Mouse (Mus musculus) layer of hippocampus, postnatal 10 days (tissue): ENCODE measurements around the gene Kctd6. TPM values are rescaled to one million over a fixed set of nuclear protein-coding genes. Genes with fewer than 3 reads are reported as not detected.

Source experiments
- DNase-seq, 2 experiments: peaks; one replicate each; pipeline ENCODE4 v3.0.0; 2021; ENCODE audit warnings: low spot score in 2 of 2
- long read RNA-seq: library from polyadenylated mRNA; stranded (forward); transcript quantifications from one replicate; pipeline ENCODE4 v2.0.0, GENCODE M21; 2023
- total RNA-seq, 2 experiments: library from RNA; stranded (reverse); gene quantifications; 2 replicates each; pipeline ENCODE4 v1.2.3; 2021

Kctd6 gene
- 10 to 100 TPM; 33.4 to 36.3 TPM for total RNA-seq
- long read RNA-seq, transcript Kctd6-201 (3 exons, 1,650 nt), result major isoform, 34 of 39 reads
- long read RNA-seq, partial matches to known transcripts, result 0 of 39 reads
- long read RNA-seq, other reads (novel, unspliced or antisense), result 4 of 39 reads

DNA sequence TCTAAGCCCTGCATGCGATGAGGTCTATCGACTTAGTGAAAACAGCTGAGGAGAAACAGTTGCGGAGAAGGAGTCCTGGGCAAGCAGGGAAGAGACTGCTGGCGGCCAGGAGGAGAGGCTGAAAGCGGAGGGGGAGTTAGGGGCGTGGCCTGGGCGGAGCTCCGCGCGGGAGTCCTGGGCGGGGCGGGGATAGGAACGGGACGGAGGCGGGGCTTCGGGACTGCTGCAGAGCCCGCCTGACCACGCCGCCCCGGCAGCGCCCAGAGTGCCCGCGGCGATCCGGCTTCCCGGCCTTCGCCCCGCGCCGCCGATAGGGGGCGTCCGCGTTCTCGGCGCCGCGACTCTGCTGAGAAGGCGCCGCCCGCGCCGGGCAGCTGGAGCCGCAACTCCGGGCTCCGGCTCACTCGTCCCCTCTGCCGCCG is at the start of gene Kctd6:
Gene Kctd6 (plus strand): TSS at position 338 of the 422 bp plus-strand sequence.
- DNase-seq, result peak; percentile 97 to 98

DNA sequence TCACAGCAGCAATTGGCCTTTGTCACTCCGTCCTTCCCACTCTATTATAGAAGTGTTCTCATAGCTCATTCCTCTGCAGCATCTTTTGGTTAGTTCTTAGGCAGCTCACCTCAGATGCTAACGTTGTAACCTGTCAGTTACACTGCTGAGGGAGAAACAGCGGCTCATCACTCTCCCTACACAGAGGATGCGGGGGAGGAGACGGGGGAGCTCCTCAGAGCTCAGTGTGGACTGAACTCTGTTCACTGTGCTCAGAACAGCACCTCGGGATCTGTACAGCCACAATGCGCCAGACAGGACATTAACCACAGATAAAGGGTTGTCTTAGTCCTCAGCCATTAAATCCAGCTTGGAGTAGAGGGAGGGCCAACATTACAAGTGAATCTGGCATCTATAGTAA is 49.5 kb upstream of the Kctd6 start:
- DNase-seq, result no peak

DNA sequence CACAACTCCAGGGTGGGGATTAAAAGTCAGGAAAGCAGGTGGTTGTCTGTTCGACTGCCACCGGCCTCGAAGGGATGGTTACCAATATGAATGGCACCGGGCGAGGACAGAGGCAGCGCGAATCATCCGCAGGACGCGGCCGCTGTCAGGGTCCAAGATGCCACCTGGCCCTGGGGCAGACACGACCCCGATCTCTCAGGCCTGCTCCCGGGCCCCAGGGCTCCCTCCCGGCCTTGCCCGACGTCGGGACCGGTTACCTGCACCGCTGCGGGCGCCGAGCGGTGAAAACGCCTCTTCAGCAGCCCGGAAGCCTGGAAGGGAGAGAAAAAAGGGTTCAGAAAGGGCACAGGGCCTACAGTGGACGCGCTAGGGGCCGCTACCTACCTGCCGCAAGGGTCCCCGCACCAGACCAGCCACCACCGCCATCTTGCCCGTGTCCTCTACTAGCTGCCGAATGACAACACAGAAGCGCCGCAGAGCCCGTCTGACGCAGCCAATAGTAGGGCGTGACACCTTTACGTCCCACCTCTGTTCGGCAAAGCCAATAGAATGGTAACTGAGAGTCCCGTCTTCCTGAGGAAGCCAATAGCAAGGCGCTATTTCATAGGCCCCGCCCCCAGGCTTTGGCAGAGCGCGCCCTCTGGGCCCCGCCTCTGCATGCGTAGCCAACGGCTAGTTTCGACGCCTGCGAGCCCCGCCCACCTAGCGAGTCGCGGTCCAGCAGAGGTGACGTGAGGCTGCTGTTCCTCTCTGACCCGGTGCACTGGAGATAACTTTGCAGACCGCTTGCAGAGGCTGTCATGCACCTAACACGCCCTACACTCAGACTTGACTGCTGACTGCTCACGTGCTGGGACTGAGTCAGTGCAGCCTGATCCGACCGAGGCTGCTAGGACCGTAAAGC is 41.2 kb upstream of the Kctd6 start, which contains the start of gene Pdhb:
Gene Pdhb (minus strand): TSS at position 519 of the 904 bp plus-strand sequence.
- DNase-seq, result peak; percentile 98 to 99

DNA sequence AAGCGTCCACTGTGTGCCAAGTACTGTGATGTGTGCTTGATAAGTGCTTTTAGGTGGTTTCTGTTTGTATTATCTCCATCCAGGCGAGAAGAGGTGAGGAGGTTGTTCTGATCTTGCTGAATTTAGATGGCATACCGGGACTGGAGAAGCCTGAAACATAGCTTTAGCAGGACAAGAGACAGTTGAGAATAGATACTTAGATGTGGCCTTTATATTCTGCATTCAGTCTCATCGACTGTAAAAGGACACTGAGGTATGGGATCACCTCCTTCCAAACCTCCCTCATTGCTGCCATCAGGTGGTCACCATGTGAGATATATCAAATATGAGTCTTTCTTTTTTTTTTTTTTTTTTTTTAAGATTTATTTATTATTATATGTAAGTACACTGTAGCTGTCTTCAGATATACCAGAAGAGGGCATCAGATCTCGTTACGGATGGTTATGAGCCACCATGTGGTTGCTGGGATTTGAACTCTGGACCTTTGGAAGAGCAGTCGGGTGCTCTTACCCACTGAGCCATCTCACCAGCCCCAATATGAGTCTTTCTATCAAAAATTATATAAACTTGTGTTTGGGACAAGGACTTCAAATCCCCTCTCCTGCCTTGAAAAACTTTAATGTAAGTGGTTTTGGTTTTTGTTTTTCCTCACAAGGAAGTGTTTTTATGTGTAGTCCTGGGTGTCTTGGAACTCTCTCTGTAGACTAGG is 40.2 kb upstream of the Kctd6 start:
- peak in 1 of 2 experiments; percentile 26 for DNase-seq

DNA sequence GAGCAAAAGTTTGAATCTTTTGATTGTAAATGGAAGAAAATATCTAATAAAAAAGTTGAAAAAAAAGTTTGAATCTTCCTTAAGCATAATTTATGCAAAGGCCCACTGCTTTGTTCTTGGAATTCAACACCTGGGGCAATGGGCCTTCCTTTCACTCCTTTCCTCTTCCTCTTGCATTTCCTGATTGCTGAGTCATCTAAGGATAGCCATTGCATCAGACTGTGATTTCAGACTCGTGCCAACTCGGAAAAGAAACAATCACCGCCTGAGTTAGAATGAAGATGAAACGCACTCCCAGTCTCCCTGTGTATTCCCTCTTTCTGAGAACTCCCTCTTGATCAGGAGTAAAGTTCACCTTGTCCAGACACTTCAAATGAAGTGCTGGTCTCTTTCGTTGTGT is 39.3 kb upstream of the Kctd6 start:
- DNase-seq, result no peak

DNA sequence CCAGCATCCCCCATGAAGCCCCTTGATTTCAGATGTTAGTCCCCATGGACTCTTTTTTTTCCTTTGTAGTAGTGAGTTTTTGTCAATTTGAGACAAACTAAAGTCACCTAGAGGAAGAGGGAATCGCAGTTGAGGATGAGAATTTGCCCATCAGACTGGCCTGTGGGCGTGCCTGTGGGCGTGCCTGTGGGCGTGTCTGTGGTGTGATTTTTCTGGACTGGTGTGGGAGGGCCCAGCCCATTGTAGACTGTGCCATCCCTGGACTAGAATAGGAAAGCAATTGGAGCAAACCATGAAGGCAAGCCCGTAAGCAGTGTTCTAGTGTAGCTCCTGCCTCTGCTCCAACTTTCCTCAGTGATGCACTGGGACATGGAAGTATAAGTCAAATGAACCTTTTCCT is 37.7 kb upstream of the Kctd6 start:
- no peak for DNase-seq

DNA sequence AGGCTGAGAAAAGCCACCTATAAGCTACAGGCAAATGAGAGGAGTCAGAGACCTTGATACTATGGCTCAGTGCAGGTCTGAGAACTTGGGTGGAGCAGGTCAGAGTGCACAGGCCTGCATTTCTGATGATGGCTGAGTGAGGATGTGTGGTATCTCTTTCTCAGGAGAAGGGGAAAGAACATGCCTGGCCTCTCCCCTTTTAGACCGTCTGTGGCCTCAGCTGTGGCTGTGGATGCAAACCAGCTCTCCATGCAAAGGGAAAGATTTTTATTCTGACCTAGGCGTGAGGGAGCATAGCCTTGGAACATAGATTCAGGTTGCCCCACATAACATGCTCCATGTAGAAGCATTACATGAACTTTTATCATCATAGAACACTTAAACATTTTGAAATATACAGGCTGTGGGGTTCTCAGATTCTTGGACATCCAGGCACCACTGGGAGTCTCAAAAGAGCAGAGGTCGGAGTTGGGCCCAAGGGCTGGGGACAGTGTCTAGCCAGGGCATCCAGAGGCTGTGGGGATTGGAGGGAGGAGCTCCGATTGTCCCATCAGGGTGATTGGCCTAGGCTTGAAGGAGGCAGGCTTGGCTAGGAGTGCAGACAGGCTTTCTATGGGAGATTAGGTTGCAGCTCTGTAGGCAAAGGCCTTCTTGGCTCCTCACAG is 33.4 kb upstream of the Kctd6 start:
- DNase-seq, result no peak

DNA sequence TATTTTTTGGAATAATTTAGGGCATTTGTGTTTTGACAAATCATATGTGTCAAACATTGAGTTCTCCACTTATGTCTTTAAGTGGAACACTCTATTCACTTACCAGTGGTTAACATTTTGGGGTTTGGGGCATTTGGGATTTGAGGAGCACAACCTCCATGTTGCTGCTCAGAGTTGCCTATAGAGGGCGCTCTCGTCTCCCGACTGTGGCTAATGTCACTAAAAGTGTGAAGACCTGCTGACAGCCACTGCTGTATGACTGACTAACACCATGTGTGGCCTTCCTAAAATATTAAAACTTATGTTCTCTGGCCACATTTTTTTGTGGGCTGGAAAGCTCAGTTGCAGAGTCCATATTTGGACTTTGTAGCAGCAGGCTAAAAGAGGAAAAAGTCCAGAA is 30.6 kb upstream of the Kctd6 start:
- no peak for DNase-seq

DNA sequence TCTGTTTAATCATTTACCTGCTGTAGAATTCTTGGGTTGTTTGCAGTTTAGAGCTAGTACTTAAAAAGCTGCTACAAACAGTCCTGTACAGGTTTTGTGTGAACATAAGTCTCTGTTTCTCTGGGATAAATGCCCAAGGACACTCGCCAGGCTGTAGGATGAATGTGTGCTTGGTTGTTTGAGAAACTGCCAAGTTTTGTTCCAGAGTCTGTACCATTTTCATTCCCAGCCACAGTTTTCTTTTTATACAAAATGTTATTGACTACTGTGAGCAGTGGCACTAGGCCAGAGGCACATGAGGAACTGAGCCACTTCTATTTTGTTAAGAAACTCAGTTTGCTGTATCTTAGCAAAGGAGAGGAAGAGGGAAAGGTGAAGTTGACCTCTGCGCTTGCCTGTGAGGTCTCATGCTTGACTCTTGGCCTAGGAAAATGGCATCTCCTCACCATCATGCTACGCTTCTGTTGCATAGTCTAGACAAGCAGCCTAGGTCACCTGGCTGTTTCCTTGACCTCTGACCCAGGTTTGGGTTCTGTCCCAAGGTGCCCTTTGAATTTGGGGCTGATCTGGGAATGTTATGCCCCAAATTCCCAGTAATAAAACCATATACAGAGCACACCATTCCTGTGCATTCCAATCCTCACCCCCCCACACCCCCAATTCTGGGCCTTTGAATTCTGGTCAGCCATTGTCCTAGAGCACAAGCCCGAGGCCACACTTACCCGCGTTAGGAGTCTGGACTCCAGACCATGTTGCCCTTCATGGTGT is 27.5 kb upstream of the Kctd6 start:
- peak in 1 of 2 experiments; percentile 47 for DNase-seq

DNA sequence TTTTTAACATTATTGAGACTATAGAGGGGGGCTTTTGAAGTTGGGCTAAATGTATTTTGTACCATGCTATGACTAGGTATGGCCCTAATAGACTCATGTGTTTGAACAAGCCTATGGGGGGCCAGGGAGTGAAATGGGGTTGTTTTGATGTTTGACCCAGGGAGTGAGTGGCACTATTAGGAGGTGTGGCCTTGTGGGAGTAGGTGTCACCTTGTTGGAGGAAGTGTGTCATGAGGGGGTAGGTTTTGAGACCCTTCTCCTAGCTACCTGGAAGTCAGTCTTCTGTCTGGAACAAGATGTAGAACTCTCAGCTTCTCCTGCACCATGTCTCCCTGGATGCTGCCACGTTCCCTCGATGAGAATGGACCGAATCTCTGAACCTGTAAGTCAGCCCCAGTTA is 23.4 kb upstream of the Kctd6 start:
- no peak for DNase-seq

DNA sequence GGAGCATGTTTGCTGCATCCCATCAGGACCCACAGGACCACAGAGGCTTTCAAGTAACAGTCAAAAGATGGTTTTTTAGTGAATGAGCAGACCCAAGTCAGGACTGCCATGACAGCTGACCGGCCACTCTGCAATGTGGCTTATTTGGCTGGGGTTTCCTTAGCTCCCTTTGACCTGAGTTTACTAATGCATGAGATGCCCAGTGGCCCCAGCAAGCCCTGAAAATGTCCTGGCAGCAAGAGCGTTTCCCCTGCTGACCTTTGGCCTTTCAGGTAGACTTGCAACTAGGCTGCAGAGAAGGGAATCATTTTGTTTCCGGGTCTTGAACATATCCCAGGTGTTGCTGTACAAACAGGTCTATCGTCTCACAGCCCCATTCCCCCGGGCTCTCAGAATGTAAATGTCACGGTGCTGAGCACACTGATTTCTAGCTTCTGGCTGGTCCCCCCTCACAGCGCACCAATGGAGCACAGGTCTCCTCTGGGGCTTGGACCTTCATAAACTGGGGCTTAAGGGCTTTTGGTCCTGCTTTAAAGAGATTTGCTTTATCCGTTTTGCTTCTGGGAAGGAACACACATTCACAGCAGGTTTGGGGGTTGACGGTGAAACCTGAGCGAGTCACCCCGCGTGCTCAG is 22.5 kb upstream of the Kctd6 start:
- no peak for DNase-seq

DNA sequence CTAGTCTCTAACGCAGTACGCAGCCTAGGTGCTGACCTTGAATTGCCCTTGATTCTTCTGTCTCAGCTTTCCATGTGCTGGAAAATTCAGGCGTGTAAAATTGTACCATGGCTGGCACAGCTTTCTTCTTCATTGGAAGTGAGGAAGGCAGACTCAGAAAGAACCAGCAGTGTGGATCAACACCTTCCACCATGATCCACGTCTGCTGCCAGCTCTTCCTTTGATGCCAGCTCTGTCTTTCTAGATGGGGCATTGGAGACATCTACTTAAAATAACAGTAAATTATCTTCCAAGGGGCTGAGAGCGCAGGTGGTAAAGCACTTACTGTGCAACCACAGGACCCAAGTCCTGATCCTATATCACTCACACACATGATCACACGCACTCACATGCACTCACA is 21.2 kb upstream of the Kctd6 start:
- no peak for DNase-seq

DNA sequence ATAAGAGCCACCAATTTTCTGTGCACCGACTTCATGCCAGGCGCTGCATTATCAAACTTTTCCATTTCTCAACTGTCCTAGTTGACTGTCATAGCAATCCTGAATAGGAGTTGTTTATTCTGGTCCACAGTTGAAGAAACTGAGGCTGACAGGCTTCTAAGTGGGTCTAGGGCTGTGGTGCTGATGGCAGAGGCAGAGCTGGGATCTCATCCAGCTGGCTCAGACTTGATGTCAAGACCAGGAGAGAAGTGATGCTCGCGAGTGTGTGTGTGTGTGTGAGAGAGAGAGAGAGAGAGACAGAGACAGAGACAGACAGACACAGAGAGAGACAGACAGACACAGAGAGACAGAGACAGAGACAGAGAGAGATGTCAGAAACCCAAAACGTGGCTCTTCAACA is 13.2 kb upstream of the Kctd6 start:
- DNase-seq, result no peak

DNA sequence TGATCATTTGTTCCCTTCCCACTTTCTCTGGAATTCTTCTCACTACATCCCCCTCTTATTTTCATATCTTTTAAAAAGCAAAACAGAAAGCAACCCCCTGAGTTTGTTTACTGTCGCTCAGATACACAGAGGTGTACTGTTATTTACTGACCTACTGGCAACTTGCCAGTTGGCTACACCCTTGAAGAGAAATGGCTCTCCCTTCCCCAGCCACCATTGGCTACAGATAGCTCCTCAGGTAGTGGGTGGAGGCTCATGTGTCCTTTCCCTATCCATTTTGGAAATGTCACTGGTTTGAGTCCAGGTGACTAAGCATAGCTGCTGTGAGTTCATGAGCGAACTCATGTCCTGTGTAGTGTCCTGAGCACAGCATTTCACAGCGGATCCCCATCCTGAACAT is 12.2 kb upstream of the Kctd6 start:
- no peak for DNase-seq

DNA sequence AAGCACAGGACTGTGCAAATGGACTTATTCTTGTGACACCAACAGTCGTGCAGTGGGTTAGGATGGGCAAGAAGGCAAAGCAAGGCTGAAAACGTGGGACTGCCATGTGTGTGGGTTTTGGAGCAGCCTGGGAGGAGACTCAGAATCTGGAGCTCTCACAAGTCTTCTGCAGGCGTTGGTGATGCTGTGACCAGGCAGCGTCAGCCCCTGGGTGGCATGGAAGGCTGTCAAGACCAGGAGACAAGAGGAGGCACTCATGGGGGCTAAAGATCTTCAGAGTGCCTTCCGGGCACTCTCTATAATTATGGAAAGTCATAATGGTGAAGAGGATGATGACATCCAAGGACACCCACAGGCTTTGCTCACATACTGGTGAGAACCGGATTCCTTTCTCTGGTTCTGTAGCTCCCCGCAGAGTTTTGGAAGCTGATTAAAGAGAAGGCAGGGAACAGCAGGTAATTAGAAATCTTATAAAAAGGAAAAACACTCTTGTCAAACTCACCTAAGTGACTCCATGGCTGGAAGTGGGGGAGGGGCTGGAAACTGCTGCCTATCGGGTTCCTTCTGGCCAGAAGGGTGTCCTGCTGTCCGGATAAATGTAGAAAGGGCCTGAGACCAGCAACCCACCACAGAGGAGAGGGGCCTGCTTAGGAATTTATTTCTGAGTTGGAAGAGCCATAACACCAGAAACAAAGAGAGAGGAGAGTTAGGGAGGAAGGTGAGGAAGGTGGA is 7.6 kb upstream of the Kctd6 start:
- no peak for DNase-seq

DNA sequence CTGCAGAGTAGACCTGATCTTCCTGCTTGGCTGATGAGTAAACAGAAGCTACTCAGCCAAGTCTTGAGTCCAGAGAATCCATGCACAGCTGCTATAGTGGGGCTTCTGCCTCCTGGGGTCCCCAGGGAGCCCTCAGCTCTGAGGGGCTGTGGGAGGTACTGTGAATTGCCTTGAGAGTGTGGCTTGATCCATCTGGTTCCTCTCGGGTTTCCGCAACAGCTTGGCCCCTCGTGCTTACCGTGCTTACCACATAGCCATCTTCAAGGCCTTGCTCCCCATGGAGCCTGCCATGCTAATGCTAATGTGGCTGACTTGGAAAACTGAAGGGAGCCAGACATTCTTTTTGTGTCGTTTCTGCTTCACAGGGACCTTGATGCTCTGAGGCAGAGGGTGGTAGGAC is 6.8 kb upstream of the Kctd6 start:
- DNase-seq, result no peak

DNA sequence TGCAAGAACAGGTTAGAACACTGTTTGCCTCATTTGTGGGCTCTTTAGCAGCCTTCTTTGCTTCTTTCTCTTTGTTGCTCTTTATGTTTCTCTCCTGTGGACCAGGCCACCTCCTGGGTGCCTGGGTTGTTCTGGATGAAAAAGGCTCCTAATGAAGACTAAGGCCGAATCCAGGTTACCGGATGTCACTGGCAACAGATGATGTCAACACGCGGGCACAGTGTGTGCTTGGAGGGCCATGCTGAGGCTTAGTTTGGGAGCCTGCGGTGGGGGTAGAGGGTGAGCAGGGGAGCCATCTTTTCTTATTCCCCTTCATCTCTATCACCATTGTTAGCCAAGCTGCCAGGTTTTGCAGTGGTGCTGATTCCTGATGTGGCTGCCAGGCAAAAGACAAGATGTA is 6.4 kb upstream of the Kctd6 start:
- no peak for DNase-seq

DNA sequence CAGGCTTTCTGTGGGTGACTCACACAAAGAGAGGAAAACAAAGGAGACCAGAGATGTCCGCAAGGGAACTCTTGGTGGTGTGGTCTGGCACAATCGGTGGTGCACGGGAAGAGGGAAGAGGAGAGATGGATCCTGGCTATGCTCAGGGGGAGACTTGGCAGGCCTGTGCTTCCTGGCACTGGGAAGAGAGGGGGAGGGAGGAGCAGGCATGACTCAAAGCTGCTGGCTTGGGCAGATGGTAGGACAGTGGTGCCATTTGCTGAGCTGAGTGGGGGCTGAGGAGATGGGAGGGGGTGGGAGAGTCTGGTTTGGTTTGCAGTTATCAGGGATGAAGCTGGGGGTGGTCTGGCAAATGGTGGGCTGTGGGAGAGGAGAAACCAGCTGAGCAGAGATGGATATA is 5.1 kb upstream of the Kctd6 start:
- DNase-seq, result peak; percentile 76 to 79

DNA sequence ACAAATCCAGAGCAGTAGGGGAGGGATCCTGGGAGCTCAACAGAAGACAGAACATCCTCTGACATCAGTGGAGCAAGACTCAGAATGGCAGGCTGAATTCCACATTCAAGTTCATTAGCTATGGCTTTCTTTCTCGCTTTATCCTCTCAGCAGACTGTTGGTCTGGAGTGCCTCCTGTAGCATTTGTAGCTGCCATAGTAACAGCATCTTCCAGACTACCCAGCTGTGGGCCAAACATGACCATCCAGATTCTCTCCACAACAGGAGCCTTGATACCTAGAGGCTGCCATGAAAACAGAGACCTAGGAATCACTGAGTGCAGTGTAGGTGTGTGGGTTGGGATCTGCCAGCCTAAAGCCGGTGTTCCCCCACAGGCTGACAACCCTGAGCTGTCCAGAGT is 4.0 kb upstream of the Kctd6 start:
- DNase-seq, result no peak

DNA sequence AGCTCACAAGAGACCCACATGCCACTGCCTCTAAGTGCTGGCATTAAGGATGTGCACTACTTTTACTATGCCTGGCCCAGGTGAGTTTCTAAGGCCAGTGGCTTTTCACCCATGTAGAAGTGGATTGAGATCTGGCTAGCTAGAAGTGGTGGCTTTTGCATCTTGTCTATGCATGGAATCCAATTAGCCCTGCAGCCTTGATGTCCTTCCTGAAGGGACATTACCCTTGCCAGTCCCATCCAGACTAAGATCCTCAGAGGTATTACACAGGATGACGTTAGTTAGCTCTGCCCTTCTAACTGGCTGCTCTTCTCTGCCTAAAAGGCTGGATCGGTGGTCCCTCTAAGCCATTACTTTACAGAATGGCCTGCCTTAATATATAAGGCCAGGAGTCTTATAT is 944 bp upstream of the Kctd6 start:
- DNase-seq, result no peak
